Mouse (Mus musculus): ENCODE measurements around the gene Rad21l. TPM values are rescaled to one million over a fixed set of nuclear protein-coding genes. Genes with fewer than 3 reads are reported as not detected.
"Not testable (repeated sequence)": the region's sequence is repeated elsewhere in the genome, so short reads cannot be mapped to it uniquely, and the experiment has no call there.

Gene Rad21l
- polyA plus RNA-seq, 1 experiment from 2014 or later, result not detected

- no peak overlapping the region for H3K4me2 ChIP-seq (replicated peaks)
- H3K27me3 ChIP-seq, result no peaks in the 10 kb centered on the region
- no peak overlapping the region for H3K4me3 ChIP-seq
- 47% methylated on average over 3 of the region's 3 CpGs for WGBS
- H3K36me3 ChIP-seq, result no peaks in the 10 kb centered on the region
- H3K4me1 ChIP-seq, result no peaks in the 10 kb centered on the region
- H3K9me3 ChIP-seq, result no peaks in the 10 kb centered on the region
- no peak for ATAC-seq (ENCODE audit: low FRiP score, low read depth)
- H3K27ac ChIP-seq, result no peak overlapping the region
- H3K9ac ChIP-seq, result no peak overlapping the region
Observed at GRCm38 (mm10) chr2:151623776-151624175, 44.6 kb downstream of the Rad21l start.

- Histone ChIP-seq H3K4me1 (no peaks in the 10 kb centered on the region), H3K27me3 (no peaks in the 10 kb centered on the region), H3K4me3 (no peak overlapping the region), H3K27ac (no peak overlapping the region), H3K9ac (no peak overlapping the region), H3K9me3 (no peaks in the 10 kb centered on the region), H3K36me3 (no peaks in the 10 kb centered on the region), H3K4me2 (replicated peaks) (no peak overlapping the region)
- ATAC-seq (ENCODE audit: low FRiP score, low read depth), result no peak
- WGBS, result 69% methylated on average over 6 of the region's 6 CpGs
Observed at GRCm38 (mm10) chr2:151616551-151617329, 51.6 kb downstream of the Rad21l start.

GRCm38 (mm10) chr2:151615779-151616178 is 52.6 kb downstream of the Rad21l start:
- H3K4me2 ChIP-seq (replicated peaks); ATAC-seq (ENCODE audit: low FRiP score, low read depth): not testable (repeated sequence)
- 87% methylated on average over 7 of the region's 8 CpGs for WGBS

DNA sequence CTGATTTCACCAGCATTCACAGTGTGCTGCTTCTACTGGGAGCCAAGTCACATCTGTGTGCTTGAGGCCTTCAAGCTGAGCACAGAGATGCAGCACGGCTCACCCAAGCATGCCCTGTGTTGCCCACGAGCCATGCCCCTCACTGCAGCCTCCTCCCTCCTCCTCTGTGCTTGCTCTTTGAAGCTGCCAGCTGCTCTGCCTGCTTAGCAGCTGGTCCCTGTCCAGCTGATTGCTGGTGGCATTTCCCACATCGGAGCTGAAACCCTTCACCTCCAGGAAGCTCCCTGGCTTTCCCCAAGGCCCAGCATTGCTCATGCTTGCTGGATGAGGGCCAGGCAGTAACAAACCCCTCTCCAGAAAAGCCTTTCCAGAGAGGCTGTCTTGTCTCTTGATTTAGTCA is 58.4 kb downstream of the Rad21l start:
- peaks cover 12% of the 10 kb centered on the region for H3K4me1 ChIP-seq
- H3K27ac ChIP-seq, result no peak overlapping the region
- no peak for ATAC-seq (ENCODE audit: low FRiP score, low read depth)
- 32% methylated on average over 3 of the region's 3 CpGs for WGBS
- H3K9ac ChIP-seq, result no peak overlapping the region
- no peak overlapping the region for H3K4me3 ChIP-seq
- H3K27me3 ChIP-seq, result no peaks in the 10 kb centered on the region
- H3K9me3 ChIP-seq, result no peaks in the 10 kb centered on the region
- no peaks in the 10 kb centered on the region for H3K36me3 ChIP-seq
- H3K4me2 ChIP-seq (replicated peaks), result no peak overlapping the region

More at GRCm38 (mm10) chr2:151615779-151616178, 52.6 kb downstream of the Rad21l start:
- not testable (repeated sequence) for H3K4me1 ChIP-seq, H3K36me3 ChIP-seq, H3K9me3 ChIP-seq, H3K4me3 ChIP-seq, H3K27ac ChIP-seq, H3K27me3 ChIP-seq, H3K9ac ChIP-seq

GRCm38 (mm10) chr2:151608435-151608834 is 59.9 kb downstream of the Rad21l start:
- peaks cover 24% of the 10 kb centered on the region for H3K4me1 ChIP-seq
- ATAC-seq (ENCODE audit: low FRiP score, low read depth), result no peak
- no peak overlapping the region for H3K4me2 ChIP-seq (replicated peaks)
- no peaks in the 10 kb centered on the region for H3K27me3 ChIP-seq
- 86% methylated on average over 1 of the region's 1 CpGs for WGBS
- H3K9me3 ChIP-seq, result no peaks in the 10 kb centered on the region
- H3K4me3 ChIP-seq, result no peak overlapping the region
- H3K9ac ChIP-seq, result no peak overlapping the region
- H3K27ac ChIP-seq, result no peak overlapping the region
- H3K36me3 ChIP-seq, result no peaks in the 10 kb centered on the region

- ATAC-seq (ENCODE audit: low FRiP score, low read depth), result peak; percentile 82
- Histone ChIP-seq H3K27me3 (no peaks in the 10 kb centered on the region), H3K27ac (peak overlapping the region; percentile 74; the same call in 1 of the 2 replicates), H3K36me3 (no peaks in the 10 kb centered on the region), H3K9me3 (no peaks in the 10 kb centered on the region), H3K4me2 (replicated peaks) (peak overlapping the region; percentile 38), H3K9ac (0 out of 2 replicates have a peak overlapping the region, but pooled peaks have one; percentile 31), H3K4me3 (no peak overlapping the region), H3K4me1 (peaks cover 29% of the 10 kb centered on the region)
- 34% methylated on average over 10 of the region's 11 CpGs for WGBS
Observed at GRCm38 (mm10) chr2:151605437-151605987, 62.8 kb downstream of the Rad21l start.

GRCm38 (mm10) chr2:151603630-151604029 is 64.7 kb downstream of the Rad21l start:
- H3K27ac ChIP-seq, result no peak overlapping the region
- H3K4me2 ChIP-seq (replicated peaks), result no peak overlapping the region
- no peak for ATAC-seq (ENCODE audit: low FRiP score, low read depth)
- H3K9ac ChIP-seq, result no peak overlapping the region
- no peaks in the 10 kb centered on the region for H3K27me3 ChIP-seq
- no peak overlapping the region for H3K4me3 ChIP-seq
- H3K4me1 ChIP-seq, result peaks cover 29% of the 10 kb centered on the region
- WGBS, result 41% methylated on average over 4 of the region's 4 CpGs
- no peaks in the 10 kb centered on the region for H3K36me3 ChIP-seq
- no peaks in the 10 kb centered on the region for H3K9me3 ChIP-seq

DNA sequence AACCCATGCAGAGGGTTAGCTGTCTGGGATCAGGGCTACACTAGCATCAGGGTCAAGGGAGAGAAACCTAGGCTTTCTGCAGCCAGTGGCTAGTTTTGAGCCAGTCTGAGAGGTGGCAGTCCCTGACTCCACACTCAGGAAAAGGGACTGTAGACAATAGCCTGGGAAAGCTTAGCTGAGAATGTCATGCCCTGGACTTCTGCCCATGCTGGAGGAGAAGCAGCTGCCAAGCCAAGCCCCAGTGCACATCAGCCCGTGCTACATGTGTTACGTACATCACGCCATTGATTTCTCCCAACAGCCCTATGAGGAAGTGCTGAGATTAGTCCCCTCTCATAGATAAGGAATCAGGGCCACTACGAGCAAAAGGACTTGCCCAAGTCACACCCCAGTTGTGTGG is 66.2 kb downstream of the Rad21l start:
- Histone ChIP-seq H3K4me1 (peaks cover 29% of the 10 kb centered on the region), H3K4me2 (replicated peaks) (no peak overlapping the region), H3K9ac (no peak overlapping the region), H3K36me3 (no peaks in the 10 kb centered on the region), H3K27ac (no peak overlapping the region), H3K4me3 (no peak overlapping the region), H3K9me3 (no peaks in the 10 kb centered on the region), H3K27me3 (no peaks in the 10 kb centered on the region)
- ATAC-seq (ENCODE audit: low FRiP score, low read depth), result no peak
- 78% methylated on average over 4 of the region's 4 CpGs for WGBS

DNA sequence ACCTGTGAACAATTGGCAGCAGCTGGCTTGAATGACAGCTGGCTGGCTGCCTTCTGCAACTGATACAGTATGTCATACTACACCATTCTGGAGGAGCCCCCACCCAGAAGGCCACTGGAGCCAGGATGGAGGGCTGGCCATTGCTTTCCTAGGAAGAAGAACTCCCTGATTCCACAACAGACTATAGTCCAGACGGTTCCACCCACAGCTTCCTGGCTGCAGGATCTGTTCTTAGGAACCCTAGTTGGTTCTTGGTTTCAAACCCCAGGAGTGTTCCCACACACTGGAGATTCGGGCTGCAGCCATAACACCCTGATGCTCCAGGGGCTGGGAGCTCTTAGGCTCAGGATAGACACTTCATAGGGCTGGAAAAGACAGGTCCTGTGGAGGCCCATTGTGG is 70.3 kb downstream of the Rad21l start:
- 65% methylated on average over 2 of the region's 2 CpGs for WGBS
- H3K27me3 ChIP-seq, result peaks cover 9% of the 10 kb centered on the region
- ATAC-seq (ENCODE audit: low FRiP score, low read depth), result no peak
- H3K4me3 ChIP-seq, result no peak overlapping the region
- H3K36me3 ChIP-seq, result no peaks in the 10 kb centered on the region
- H3K27ac ChIP-seq, result no peak overlapping the region
- H3K4me2 ChIP-seq (replicated peaks), result no peak overlapping the region
- H3K4me1 ChIP-seq, result peaks cover under 1% of the 10 kb centered on the region
- no peaks in the 10 kb centered on the region for H3K9me3 ChIP-seq
- H3K9ac ChIP-seq, result no peak overlapping the region

Other genes with a start within 250 kb of the Rad21l start
- gene 4921509C19Rik, start 192.4 kb downstream of the Rad21l start, polyA plus RNA-seq (2015; fragmentation: Nextera tagmentation; extraction: Ambion mirVana), result not detected in 2 replicates
- 293 and 302 TPM in 2 replicates for gene Nsfl1c, start 174.4 kb downstream of the Rad21l start, polyA plus RNA-seq (2015; fragmentation: Nextera tagmentation; extraction: Ambion mirVana)
- gene Fkbp1a, start 126.0 kb downstream of the Rad21l start, polyA plus RNA-seq (2015; fragmentation: Nextera tagmentation; extraction: Ambion mirVana), result 484 and 493 TPM in 2 replicates
- gene Sdcbp2, start 95.9 kb downstream of the Rad21l start, polyA plus RNA-seq (2015; fragmentation: Nextera tagmentation; extraction: Ambion mirVana), result 0.76 and 1.5 TPM in 2 replicates
- gene Snph, start 35.9 kb downstream of the Rad21l start, polyA plus RNA-seq (2015; fragmentation: Nextera tagmentation; extraction: Ambion mirVana), result 0.56 and 0.75 TPM in 2 replicates
- 3.4 and 4.2 TPM in 2 replicates for gene Tmem74b, start 33.5 kb upstream of the Rad21l start, polyA plus RNA-seq (2015; fragmentation: Nextera tagmentation; extraction: Ambion mirVana)
- 45.7 and 46.3 TPM in 2 replicates for gene Psmf1, start 75.7 kb upstream of the Rad21l start, polyA plus RNA-seq (2015; fragmentation: Nextera tagmentation; extraction: Ambion mirVana)
- gene Rspo4, start 174.4 kb upstream of the Rad21l start, polyA plus RNA-seq (2015; fragmentation: Nextera tagmentation; extraction: Ambion mirVana), result 0.74 and 1.0 TPM in 2 replicates
- 0.22 and 0.43 TPM in 2 replicates for gene Angpt4, start 242.7 kb upstream of the Rad21l start, polyA plus RNA-seq (2015; fragmentation: Nextera tagmentation; extraction: Ambion mirVana)